Mouse (Mus musculus) CD4-positive, CD25-positive, alpha-beta regulatory T cell, adult 2 months (primary cell): ENCODE data around the gene Vmn1r13.
"Not testable (repeated sequence)": the region's sequence is repeated elsewhere in the genome, so short reads cannot be mapped to it uniquely, and the experiment has no call there.

Source experiments
- DNase-seq: peaks from one replicate; pipeline ENCODE4 v3.0.0-alpha.2; 2012; ENCODE audit warnings: low read depth, low spot score

Gene Vmn1r13

GRCm38 (mm10) chr6:57202990-57203389 is at the start of gene Vmn1r13:
Gene Vmn1r13, plus strand, starts transcription at chr6:57203290.
- not testable (repeated sequence) for DNase-seq

DNA sequence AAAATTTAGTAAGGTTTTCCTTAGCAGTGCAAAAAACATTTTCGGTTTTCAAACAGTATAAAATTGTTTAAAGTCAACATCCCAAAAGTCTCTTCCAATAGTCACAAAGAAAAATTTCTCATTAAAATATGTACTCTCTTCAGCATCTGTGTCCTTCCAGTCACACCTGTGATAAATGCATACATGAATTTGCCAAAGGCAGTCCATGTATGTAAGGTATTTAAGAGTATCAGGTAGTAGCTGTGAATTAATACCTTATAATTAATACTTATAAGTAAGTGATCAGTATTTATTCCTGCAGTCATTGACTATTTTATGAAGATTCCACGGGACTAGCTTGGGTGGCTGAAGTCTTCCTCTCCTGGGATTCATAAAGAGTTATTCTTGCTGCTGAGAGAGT is 46.5 kb upstream of the Vmn1r13 start, which contains the start of gene Vmn1r12:
Gene Vmn1r12, plus strand, starts transcription at position 301 of the 400 bp plus-strand sequence.
- no peak for DNase-seq

DNA sequence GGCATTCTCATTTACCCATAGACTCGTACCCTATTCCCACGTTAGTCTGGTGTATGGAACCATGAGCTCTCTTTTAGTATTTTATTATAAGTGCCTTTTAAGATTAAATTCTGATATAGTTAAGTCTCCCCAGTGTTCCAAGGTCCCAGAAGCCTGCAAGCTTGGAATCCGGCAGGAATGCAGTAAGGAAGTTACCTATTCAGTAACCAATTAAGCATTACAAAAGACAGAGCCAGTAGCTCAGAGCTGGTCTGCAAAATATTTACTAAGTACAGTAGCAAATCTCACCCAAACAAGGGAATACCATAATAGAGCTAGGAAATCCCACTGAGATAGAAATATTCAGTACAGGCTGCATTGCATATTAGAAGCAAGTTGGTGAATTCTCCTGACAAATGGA is 13.1 kb upstream of the Vmn1r13 start:
- not testable (repeated sequence) for DNase-seq

DNA sequence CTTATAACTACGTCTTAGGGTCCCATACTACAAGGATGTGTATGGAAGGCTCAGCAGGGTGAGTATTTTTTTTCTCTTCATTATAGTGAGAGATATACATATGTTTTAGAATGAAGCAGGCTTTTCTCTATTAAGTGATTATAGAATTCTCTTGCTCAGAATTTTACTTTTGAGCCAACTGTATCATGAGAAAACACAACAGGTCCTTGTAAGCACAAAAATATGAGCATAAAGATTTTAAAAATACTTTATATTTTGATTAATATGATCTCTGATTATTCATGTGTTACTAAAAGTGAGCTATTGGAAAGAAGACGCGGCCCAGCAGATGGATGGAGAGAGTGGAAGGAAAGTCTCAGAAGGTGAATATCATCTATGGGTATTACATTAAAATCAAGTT is 28.3 kb downstream of the Vmn1r13 start, which contains the start of gene Vmn1r14:
Gene Vmn1r14, plus strand, starts transcription at position 301 of the 400 bp plus-strand sequence.
- DNase-seq = no peak

- no peak for DNase-seq
Measured at GRCm38 (mm10) chr6:57257652-57258051, 54.6 kb downstream of the Vmn1r13 start, which contains the start of gene Vmn1r15. Gene Vmn1r15, plus strand, starts transcription at chr6:57257952.

GRCm38 (mm10) chr6:57260990-57261389 is 57.9 kb downstream of the Vmn1r13 start:
- DNase-seq = no peak
